Mouse (Mus musculus) midbrain, postnatal 0 days (tissue): ENCODE results near the gene Gnas. TPM values are rescaled to one million over a fixed set of nuclear protein-coding genes. Genes with fewer than 3 reads are reported as not detected.

Source experiments
- ATAC-seq: fragments of 200-750 bp; cut with Nextera tagmentation; 2 replicates; pipeline ENCODE4 v1.8.0; 2017; ENCODE audit warnings: moderate number of reproducible peaks, mild to moderate bottlenecking, moderate TSS enrichment, moderate library complexity; ENCODE audit not compliant: low FRiP score
- DNase-seq: peaks from one replicate; pipeline ENCODE4 v3.0.0-alpha.2; 2015; ENCODE audit warnings: low spot score
- H3K27ac ChIP-seq: fragments of 300-500 bp; sonication (generic); 2 replicates; pipeline ENCODE4 v1.5.1; 2014; ENCODE audit warnings: low read depth, mild to moderate bottlenecking, low read length, mixed read lengths
- H3K27me3 ChIP-seq: fragments of 300-500 bp; sonication (generic); 2 replicates; pipeline ENCODE4 v1.6.1; 2014; ENCODE audit warnings: low read length, control low read depth, mixed read lengths; ENCODE audit not compliant: insufficient read depth
- H3K36me3 ChIP-seq: fragments of 300-500 bp; sonication (generic); 2 replicates; pipeline ENCODE4 v1.6.1; 2014; ENCODE audit warnings: low read length, control low read depth, mixed read lengths; ENCODE audit not compliant: insufficient read depth
- H3K4me1 ChIP-seq: fragments of 300-500 bp; sonication (generic); 2 replicates; pipeline ENCODE4 v1.6.1; 2014; ENCODE audit warnings: mild to moderate bottlenecking, control low read depth, antibody characterized with exemption, low read length, mixed read lengths; ENCODE audit not compliant: insufficient read depth
- H3K4me2 ChIP-seq: fragments of 300-500 bp; sonication (generic); 2 replicates; pipeline ENCODE4 v1.6.1; 2014; ENCODE audit warnings: low read depth, mild to moderate bottlenecking, low read length, mixed read lengths; ENCODE audit not compliant: poor library complexity, severe bottlenecking
- H3K4me3 ChIP-seq: fragments of 300-500 bp; sonication (generic); 2 replicates; pipeline ENCODE4 v1.5.1; 2014; ENCODE audit warnings: low read depth, mild to moderate bottlenecking, low read length, moderate library complexity
- H3K9ac ChIP-seq: fragments of 300-500 bp; sonication (generic); replicated peaks from 2 replicates; pipeline ENCODE4 v1.6.1; 2014; ENCODE audit warnings: mild to moderate bottlenecking, low read length, moderate library complexity, mixed read lengths; ENCODE audit not compliant: poor library complexity, severe bottlenecking
- H3K9me3 ChIP-seq: fragments of 300-500 bp; sonication (generic); 2 replicates; pipeline ENCODE4 v1.6.1; 2016; ENCODE audit warnings: low read length, control low read depth
- CTCF ChIP-seq: IDR thresholded peaks from 2 replicates; pipeline ENCODE4 v1.5.1; 2016; ENCODE audit warnings: antibody characterized with exemption, mild to moderate bottlenecking
- WGBS: fragments of 180-500 bp; shearing (Covaris S2); extraction: QIAGEN DNeasy Blood & Tissue Kit; methylation state at CpG from one replicate; pipeline ENCODE4 v1.1.7; 2014; 5-methylcytosine and 5-hydroxymethylcytosine counted together
- microRNA counts: library from miRNA; unstranded; fragments of <30 nt; microRNA quantifications from one replicate; lab custom pipeline; 2015
- microRNA-seq: library from miRNA; unstranded; fragments of <30 nt; microRNA quantifications from one replicate; pipeline ENCODE4, GENCODE M21; 2016; ENCODE audit warnings: borderline number of aligned reads
- polyA plus RNA-seq: library from polyadenylated mRNA; unstranded; fragments of >200 nt; fragmentation: Nextera tagmentation; extraction: Ambion mirVana; gene quantifications from 2 replicates; pipeline ENCODE4 v1.2.1, GENCODE M21; 2015
- total RNA-seq: library from RNA; depleted of rRNA; stranded (reverse); fragments of >200 nt; gene quantifications from 2 replicates; pipeline ENCODE4 v1.2.3, GENCODE M21; 2014; rRNA removed

The Gnas gene
- total and polyA plus RNA-seq, 2 experiments from 2014 or later: 1,613 to 1,834 TPM

DNA sequence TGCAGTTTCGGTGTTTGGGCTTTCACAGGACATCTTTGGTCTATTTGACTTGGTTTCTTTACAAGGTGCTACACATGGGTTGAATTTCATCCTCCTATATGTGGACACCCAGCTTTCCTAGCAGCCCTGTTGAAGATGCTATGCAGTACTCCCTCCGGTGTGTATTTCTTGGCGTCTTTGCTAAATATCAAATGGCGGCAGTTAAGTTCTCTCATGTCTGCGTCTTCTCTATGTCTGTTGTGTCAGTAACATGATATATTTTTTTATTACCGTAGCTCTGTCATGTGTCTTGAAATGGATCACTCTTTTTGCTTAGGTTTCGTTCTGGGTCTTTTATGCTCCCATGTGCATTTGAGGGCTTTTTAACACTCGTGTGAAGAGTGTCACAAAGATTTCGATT lies 96.9 kb downstream of the Gnas start:
- H3K9me3 ChIP-seq: no peaks in the 10 kb centered on the region
- no peak overlapping the region for H3K4me2 ChIP-seq
- H3K36me3 ChIP-seq: no peaks in the 10 kb centered on the region
- H3K4me3 ChIP-seq: no peak overlapping the region
- H3K27ac ChIP-seq: no peak overlapping the region
- no peak for TF ChIP-seq CTCF
- ATAC-seq (no peak), DNase-seq (no peak)
- WGBS: 91% methylated on average over 9 of the region's 9 CpGs
- no peak overlapping the region for H3K9ac ChIP-seq
- H3K4me1 ChIP-seq: no peaks in the 10 kb centered on the region
- no peaks in the 10 kb centered on the region for H3K27me3 ChIP-seq

DNA sequence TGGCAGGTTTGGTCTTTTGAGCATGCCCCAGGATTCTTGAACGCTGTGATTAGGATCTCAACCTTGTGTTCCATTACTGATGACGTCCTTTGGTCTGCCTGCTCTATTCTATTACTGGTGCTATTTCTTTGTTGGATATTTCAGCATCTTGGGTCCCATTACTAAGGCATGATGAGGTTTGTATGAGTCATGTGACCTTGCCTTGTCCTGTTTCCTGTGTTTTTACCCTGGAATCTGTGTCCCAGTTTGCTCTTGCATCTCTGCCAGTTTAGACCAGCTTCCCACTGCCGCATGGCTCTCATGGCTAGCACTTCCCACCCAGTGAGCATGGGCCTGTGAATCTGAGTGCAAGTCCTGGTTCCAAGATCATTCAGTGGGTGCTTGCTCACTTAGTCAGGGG lies 107.8 kb downstream of the Gnas start:
- Histone ChIP-seq H3K36me3 (no peaks in the 10 kb centered on the region), H3K9me3 (peaks cover 4% of the 10 kb centered on the region; the same call in 1 of the 2 replicates), H3K4me2 (no peak overlapping the region), H3K27me3 (no peaks in the 10 kb centered on the region), H3K4me1 (no peaks in the 10 kb centered on the region), H3K4me3 (no peak overlapping the region), H3K9ac (no peak overlapping the region), H3K27ac (no peak overlapping the region)
- TF ChIP-seq CTCF: no peak
- 94% methylated on average over 3 of the region's 3 CpGs for WGBS
- DNase-seq: no peak
- ATAC-seq: no peak

DNA sequence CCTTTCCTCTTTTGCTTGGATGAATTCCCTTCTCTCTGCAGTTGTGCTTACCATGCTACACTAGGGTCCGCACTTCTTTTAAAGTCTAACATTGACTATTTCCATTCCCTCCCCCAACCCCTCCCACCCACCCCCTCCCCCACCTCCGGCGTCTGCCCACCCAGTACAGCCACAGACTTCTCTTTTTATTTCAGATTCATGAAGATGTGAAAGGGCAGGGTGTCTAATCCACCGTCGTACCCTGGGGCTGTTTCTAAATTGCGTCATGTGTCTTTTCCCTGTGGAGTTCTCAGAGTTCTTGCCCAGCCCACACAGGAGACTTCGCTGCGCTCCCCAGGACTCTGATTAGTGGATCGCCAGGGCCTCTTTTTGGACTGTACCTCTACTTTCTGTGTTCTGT lies 108.4 kb downstream of the Gnas start:
- no peaks in the 10 kb centered on the region for H3K27me3 ChIP-seq
- TF ChIP-seq CTCF: no peak
- H3K9ac ChIP-seq: no peak overlapping the region
- WGBS: 54% methylated on average over 9 of the region's 9 CpGs
- no peaks in the 10 kb centered on the region for H3K4me1 ChIP-seq
- ATAC-seq (no peak), DNase-seq (no peak)
- H3K36me3 ChIP-seq: no peaks in the 10 kb centered on the region
- H3K27ac ChIP-seq: no peak overlapping the region
- peaks cover 4% of the 10 kb centered on the region; the same call in 1 of the 2 replicates for H3K9me3 ChIP-seq
- H3K4me3 ChIP-seq: no peak overlapping the region
- H3K4me2 ChIP-seq: no peak overlapping the region

GRCm38 (mm10) chr2:174393383-174393782 lies 109.3 kb downstream of the Gnas start:
- Histone ChIP-seq H3K36me3 (no peaks in the 10 kb centered on the region), H3K9ac (no peak overlapping the region), H3K27me3 (no peaks in the 10 kb centered on the region), H3K4me1 (no peaks in the 10 kb centered on the region), H3K9me3 (peaks cover 4% of the 10 kb centered on the region; the same call in 1 of the 2 replicates), H3K27ac (no peak overlapping the region), H3K4me3 (no peak overlapping the region), H3K4me2 (no peak overlapping the region)
- TF ChIP-seq CTCF: no peak
- no peak for DNase-seq
- WGBS: 85% methylated on average over 5 of the region's 5 CpGs
- no peak for ATAC-seq

MicroRNAs within 50 kb of the gene (microRNA counts, 519-probe panel; counts per million panel counts)
- microRNA mmu-miR-296-3p (lab: Ali Mortazavi, UCI): 528 counts per million, percentile 58 among the panel's probes with 10 or more counts
- 4,629 counts per million, percentile 88 among the panel's probes with 10 or more counts for microRNA mmu-miR-296-5p (lab: Ali Mortazavi, UCI)
- 1,078 counts per million, percentile 59 among the panel's probes with 10 or more counts for microRNA mmu-miR-298 (lab: Ali Mortazavi, UCI)

Small RNA genes within 50 kb of the gene (microRNA-seq; reads per million reads assigned to microRNA genes)
- gene Gm27591: not detected
- gene Mir296: 3,183 reads per million, percentile 84 among the genes with 10 or more reads in this experiment
- 4,038 reads per million, percentile 86 among the genes with 10 or more reads in this experiment for gene Mir298

Other genes with a start within 250 kb of the Gnas start
- gene Stx16, start 208.0 kb upstream of the Gnas start, total RNA-seq: 35.4 and 38.8 TPM in 2 replicates
- 9.7 and 10.5 TPM in 2 replicates for gene Stx16, start 208.0 kb upstream of the Gnas start, polyA plus RNA-seq
- gene Npepl1, start 174.0 kb upstream of the Gnas start, total RNA-seq: 17.4 and 22.7 TPM in 2 replicates
- 14.5 and 15.7 TPM in 2 replicates for gene Npepl1, start 174.0 kb upstream of the Gnas start, polyA plus RNA-seq
- not detected in 2 replicates for gene Gm20721, start 62.4 kb downstream of the Gnas start, total RNA-seq
- gene Gm20721, start 62.4 kb downstream of the Gnas start, polyA plus RNA-seq: 9.8 and 10.8 TPM in 2 replicates
- gene Nelfcd, start 131.5 kb downstream of the Gnas start, total RNA-seq: 42.7 and 52.3 TPM in 2 replicates
- gene Nelfcd, start 131.5 kb downstream of the Gnas start, polyA plus RNA-seq: 95.7 and 96.9 TPM in 2 replicates
- 45.4 and 48.4 TPM in 2 replicates for gene Ctsz, start 154.7 kb downstream of the Gnas start, total RNA-seq
- 47.8 and 54.0 TPM in 2 replicates for gene Ctsz, start 154.7 kb downstream of the Gnas start, polyA plus RNA-seq
- gene Tubb1, start 166.4 kb downstream of the Gnas start, total RNA-seq: 0.11 and 0.33 TPM in 2 replicates
- gene Tubb1, start 166.4 kb downstream of the Gnas start, polyA plus RNA-seq: 0.16 and 0.25 TPM in 2 replicates
- gene Atp5e, start 179.8 kb downstream of the Gnas start, total RNA-seq: 553 TPM in 2 replicates
- 832 and 847 TPM in 2 replicates for gene Atp5e, start 179.8 kb downstream of the Gnas start, polyA plus RNA-seq
- gene Prelid3b, start 188.8 kb downstream of the Gnas start, total RNA-seq: 61.0 and 63.4 TPM in 2 replicates
- 93.5 and 96.6 TPM in 2 replicates for gene Prelid3b, start 188.8 kb downstream of the Gnas start, polyA plus RNA-seq